Mouse (Mus musculus): Measurements from ENCODE around the gene Il18bp.

The Il18bp gene

DNA sequence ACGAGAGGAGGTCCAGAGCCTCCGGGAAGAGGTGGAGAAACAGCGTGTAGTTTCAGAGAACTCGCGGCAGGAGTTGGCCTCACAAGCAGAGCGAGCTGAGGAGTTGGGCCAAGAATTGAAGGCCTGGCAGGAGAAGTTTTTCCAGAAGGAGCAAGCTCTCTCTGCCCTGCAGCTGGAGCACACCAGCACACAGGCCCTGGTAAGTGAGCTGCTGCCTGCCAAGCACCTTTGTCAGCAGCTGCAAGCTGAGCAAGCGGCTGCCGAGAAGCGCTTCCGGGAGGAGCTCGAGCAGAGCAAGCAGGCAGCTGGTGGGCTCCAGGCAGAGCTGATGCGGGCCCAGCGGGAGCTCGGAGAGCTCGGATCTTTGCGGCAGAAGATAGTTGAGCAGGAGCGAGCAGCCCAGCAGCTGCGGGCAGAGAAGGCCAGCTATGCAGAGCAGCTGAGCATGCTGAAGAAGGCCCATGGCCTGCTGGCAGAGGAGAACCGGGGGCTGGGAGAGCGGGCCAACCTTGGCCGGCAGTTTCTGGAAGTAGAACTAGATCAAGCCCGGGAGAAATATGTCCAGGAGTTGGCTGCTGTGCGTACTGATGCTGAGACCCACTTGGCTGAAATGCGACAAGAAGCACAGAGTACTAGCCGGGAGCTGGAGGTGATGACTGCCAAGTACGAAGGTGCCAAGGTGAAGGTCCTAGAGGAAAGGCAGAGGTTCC is 17.4 kb downstream of the Il18bp start:
- in situ Hi-C loops (cut with MboI, MseI): no loop called here

- in situ Hi-C loops (cut with MboI, MseI): no loop called here
Observed at GRCm38 (mm10) chr7:102000296-102000695, 18.2 kb downstream of the Il18bp start.

DNA sequence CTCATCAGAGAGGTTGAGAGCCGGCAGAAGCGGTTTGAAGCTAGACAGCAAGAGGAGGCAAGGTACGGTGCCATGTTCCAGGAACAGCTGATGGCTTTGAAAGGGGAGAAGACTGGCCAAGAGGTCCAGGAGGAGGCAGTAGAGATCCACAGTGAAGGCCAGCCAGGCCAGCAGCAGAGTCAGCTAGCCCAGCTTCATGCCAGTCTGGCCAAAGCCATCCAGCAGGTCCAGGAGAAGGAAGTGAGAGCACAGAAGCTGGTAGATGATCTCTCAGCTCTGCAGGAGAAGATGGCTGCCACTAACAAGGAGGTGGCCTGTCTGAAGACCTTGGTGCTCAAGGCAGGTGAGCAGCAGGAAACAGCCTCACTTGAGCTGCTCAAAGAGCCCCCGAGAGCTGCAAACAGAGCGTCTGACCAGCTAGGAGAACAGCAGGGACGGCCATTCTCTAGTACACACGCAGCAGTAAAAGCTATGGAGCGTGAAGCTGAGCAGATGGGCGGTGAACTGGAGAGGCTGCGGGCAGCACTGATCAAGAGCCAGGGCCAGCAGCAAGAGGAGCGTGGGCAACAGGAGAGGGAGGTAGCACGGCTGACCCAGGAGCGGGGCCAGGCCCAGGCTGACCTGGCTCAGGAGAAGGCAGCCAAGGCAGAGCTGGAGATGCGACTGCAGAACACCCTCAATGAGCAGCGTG is 18.9 kb downstream of the Il18bp start:
- in situ Hi-C loops (cut with MboI, MseI): no loop called here

- in situ Hi-C loops (cut with MboI, MseI): no loop called here
Observed at GRCm38 (mm10) chr7:101998194-101998927, 20.1 kb downstream of the Il18bp start.

GRCm38 (mm10) chr7:101994241-101994640 is 24.2 kb downstream of the Il18bp start:
- in situ Hi-C loops (cut with MboI, MseI): no loop called here

DNA sequence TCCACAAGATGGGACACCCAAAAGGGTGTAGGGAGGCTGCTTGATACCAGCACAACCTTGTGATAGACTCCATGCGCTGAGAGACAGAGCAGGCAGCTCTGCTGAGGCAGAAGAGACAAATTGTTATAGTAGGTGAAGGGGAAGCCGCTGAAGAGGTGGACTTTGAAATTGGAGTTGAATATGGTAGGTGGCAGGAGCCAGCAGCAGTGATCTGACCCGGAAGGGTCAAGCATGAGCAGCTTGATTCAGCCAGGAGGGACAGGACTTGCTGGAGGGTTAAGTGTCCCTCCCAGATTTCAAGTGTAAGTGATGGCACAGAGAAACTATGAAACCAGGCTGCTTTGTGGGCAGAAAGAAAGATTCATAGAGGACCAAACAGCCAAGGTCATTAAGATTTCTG is 33.4 kb downstream of the Il18bp start:
- in situ Hi-C loops (cut with MboI, MseI): no loop called here

DNA sequence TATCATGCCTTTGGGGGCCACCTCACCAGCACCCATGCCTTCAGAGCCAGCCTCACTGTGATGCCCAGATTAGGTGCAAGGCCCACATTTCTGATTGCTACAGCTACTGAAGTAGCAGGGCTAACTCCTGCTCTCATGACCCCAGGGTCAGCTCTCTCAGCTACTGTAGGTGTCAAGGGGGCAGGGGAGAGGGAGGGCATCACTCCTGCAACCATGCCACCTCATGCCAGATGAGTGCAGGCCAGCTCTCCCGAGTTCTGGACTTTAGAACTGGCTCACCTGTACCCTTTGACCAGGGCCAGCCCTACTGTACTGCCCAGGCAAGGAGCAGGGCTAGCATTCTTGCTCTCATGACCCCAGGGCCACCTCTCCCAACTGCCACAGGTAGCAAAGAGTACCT is 35.8 kb downstream of the Il18bp start:
- in situ Hi-C loops (cut with MboI, MseI): no loop called here

DNA sequence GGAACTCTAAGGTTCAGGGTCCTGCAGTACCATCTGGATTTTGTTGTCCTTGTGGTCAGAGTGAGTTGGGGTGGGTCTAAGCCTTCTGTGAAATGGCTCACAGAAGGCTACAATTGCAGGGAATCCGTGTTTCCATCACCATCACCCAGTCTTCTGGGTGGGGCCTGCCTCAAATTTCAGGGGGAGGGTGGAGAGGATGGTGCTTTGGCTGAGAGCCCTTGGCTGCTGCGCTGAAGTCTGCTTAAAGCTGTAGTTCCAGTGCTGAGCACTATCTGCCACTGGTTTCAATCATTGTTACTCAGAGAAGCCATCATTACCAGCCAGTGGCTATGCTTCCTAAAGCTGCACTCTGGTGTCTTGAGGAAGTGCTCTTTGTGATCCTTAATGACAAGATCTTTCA is 44.0 kb downstream of the Il18bp start:
- in situ Hi-C loops (cut with MboI, MseI): no loop called here

- in situ Hi-C loops (cut with MboI, MseI): no loop called here
Observed at GRCm38 (mm10) chr7:101973730-101974129, 44.8 kb downstream of the Il18bp start.

DNA sequence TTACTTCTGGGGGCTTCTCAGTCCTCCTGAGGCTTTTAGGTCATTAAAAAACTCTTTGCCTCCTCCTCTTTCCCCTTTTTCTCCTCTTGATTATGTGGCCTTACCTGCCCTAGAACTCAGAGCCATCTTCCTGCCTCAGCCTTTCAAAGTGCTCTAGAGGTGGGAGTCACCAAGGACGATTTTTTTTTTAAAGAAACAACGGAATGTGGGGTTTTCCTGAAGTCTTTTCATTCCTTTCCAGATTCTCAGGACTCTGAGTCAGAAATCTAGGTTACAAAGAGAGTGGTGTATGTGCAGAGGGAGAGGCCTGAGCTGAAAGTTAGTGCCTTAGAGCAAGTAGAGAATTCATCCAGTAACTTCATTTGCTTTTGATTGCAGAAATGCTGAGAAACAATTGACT is 46.8 kb downstream of the Il18bp start:
- in situ Hi-C loops (cut with MboI, MseI): no loop called here

DNA sequence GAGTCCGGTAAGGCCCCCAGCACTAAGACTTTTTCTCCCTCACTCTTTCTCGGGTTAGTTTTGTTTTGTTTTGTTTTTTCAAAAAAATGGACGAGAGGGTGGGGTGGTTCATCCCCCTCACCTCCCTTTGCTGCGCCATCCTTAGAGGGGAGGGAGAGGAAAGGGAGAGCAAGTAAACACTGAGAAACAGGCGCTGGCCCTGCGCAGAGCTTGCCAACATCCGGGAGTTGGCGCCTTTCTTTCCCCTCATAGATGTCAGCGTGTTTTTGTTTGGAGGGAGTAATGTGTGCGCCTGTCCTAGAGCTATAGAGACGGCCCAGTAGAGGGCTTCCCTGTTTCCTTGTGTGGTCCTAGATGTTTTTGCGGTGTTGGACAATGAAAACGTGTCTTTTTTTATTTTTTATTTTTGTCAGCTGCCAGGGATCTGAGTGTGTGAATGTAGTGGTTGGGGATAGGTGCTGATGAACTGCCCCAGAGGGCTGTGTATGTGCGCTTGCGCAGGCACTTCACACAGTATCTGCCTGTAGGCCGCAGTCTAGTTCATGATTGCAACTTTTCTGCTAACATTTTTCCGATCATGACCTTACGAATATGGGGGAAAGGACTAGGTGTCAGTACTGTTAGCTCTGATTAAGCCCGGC is 47.5 kb downstream of the Il18bp start:
- in situ Hi-C loops (cut with MboI, MseI): no loop called here

GRCm38 (mm10) chr7:101970429-101970775 is 48.1 kb downstream of the Il18bp start:
- in situ Hi-C loops (cut with MboI, MseI): no loop called here

DNA sequence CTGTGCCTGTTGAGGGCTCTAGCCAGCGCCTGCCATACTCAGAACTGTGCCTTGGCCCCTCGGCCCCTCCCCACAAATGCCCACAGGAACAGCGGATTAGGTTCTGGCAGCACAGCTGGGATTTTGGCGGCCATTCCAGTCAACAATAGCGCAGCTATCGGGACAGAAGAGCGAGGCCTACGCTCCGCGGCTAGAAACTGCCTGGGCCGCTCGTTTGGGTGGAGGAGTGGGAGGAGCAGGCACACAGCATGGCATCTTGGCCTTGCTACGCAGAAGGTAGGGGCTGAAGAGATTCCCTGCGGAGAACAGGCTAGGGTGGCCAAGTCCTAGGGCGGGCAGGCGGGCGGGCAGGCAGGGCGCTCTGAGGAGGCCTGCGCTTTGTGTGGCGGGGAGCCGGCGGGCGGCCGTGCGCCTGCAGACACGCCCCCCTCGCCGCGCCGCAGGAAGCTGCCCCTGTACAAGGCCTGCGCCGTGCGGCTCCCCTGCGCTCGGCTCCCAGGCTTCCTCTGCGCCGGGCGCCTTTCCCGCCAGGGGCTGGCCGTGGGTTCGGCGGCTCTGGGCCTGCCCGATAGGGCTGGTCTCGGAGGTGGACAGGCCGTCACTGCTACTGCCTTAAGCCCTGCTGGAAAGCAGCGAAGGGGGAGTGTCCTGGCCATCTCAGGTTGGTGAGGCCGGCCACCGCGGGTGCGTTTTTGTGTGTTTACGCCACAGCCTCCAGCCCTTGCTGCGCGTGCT is 48.6 kb downstream of the Il18bp start:
- in situ Hi-C loops (cut with MboI, MseI): no loop called here

DNA sequence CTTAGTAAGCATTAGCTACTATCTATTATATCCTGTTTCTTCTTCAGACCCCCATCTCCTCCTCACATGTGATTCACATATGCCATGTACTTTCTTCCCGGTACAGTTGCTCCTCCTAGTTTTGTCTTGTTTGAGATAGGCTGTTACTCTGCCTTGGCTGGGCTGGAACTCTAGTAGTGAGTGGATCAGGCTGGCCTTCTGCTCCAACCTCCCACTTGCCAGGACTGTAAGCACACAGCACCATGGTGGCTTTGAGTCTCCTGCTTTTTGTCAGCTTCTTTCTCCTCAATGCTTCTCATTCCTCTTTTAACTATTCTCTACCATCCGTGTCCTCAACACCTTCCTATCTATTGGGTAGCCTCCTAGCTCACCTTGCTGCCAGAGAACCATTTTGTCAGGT is 49.7 kb downstream of the Il18bp start:
- in situ Hi-C loops (cut with MboI, MseI): no loop called here

GRCm38 (mm10) chr7:101967256-101967655 is 51.2 kb downstream of the Il18bp start:
- in situ Hi-C loops (cut with MboI, MseI): no loop called here

- in situ Hi-C loops (cut with MboI, MseI): no loop called here
Observed at GRCm38 (mm10) chr7:101965606-101966005, 52.9 kb downstream of the Il18bp start.

Data from T-helper 1 cell (primary cell).